10 mouse cellular contexts compared by ENCODE assay signal in the genomic region with DNA sequence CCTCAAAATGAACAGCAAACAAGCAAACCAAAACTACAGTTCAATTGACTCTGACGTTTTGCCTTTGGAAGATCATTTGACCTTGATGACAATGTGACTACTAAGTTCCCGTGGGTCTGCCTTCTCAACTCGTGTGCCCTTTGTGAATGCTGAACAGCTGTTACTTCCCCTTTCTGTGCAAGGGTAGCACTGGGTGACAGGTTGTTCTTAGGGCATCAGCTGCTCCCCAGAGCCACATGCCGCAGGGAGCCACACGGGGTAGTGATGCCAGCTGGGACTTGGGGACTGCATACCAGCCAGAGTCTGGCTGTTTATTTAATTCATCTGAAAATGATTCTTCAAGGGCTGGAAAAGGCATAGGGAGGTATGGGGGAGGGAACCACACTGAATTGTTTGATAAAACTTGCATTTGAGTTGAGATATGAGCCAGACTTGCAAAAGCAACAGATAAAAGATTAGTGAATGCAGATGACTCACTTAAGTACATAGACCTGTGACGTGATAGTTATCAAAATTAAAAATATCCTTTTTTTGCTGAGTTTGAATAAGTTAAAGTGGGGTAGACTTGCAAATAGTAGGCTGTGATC.
DNase-seq lines count a peak whose midpoint lies in the region; ATAC-seq lines count a peak whose summit lies in the region.
"Had no signal": no experiment of that assay in that cellular context is flagged by ENCODE, and none has a peak within 500 bp of the region (broad histone marks: within the 10 kb centered on the region; RNA-seq: fewer than 3 reads in every experiment).

No protein-coding gene starts in this region.

- peak; percentile 11 to 30 for DNase-seq in cerebellum, postnatal 10 days
- no peak for DNase-seq in cerebellum, postnatal 4 days (ENCODE audit: low spot score in 2 of 2)
- peak; percentile 19 for DNase-seq in spleen, adult 12 weeks (ENCODE audit: low spot score)
- DNase-seq in spleen, postnatal 14 days (ENCODE audit: low spot score in 2 of 2) = no peak
- DNase-seq in thymus, postnatal 4 days = peak; percentile 53
- no peak for DNase-seq in ovary, postnatal 36 days (ENCODE audit: low spot score)
- DNase-seq in right cerebral cortex, postnatal 10 days (ENCODE audit: low spot score in 2 of 2) = no peak
- DNase-seq: kidney, adult 18-20 months; liver, embryonic 13.5 days had no signal

- ATAC-seq in megakaryocyte-erythroid progenitor cell, adult 5-6 weeks (replicated peaks; ENCODE audit: low FRiP score, low TSS enrichment, poor library complexity, severe bottlenecking) = peak; percentile 68

Comparison
In these comparisons a context has a peak if more than half of its experiments do, and no peak if none do; other contexts are left out.
1. DNase-seq: peak in cerebellum, postnatal 10 days (2 of 2), spleen, adult 12 weeks (single experiment) and thymus, postnatal 4 days (single experiment); none in cerebellum, postnatal 4 days (0 of 2), spleen, postnatal 14 days (0 of 2), ovary, postnatal 36 days (single experiment) and right cerebral cortex, postnatal 10 days (0 of 2).